Mouse (Mus musculus) induced T-regulatory cell, adult 2 months (primary cell): Measurements from ENCODE around the gene Syngr1.

Source experiments
- DNase-seq: peaks from one replicate; pipeline ENCODE4 v3.0.0-alpha.2; 2012; ENCODE audit warnings: low read depth

Gene Syngr1

DNA sequence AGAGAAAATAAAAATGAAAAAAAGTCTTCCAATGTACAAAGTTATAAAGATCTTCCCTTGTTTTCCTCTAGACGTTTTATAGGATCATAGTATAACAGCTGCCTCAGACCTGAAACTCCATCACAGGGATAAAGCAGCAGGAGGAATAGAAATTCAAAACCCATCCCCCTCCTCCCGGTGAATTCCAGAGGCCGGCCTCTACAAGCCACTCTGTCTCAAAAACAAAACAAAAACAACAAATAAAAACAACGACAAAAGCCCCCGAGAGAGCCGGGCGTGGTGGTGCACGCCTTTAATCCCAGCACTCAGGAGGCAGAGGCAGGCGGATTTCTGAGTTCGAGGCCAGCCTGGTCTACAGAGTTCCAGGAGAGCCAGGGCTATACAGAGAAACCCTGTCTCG, 979 bp upstream of the Syngr1 start:
- no peak for DNase-seq

DNA sequence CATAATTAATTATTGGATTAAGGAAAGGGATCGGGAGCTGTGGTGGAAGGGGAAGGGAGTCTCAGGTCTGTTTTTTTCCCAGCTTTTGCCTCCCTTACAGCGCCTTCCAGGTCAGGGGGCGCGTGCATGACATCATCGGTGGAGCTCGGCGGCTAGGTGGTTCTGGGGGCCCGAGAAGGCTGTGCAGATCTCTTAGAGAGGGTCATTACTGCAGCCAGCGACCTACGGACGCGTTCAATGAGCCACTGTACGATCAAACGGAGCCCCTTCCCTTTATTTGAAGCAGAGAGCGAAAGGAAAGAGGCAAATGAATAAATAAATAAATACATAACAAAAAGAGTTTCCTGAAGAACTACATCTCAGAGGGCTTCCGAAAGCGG, 403 bp upstream of the Syngr1 start:
- DNase-seq = no peak

DNA sequence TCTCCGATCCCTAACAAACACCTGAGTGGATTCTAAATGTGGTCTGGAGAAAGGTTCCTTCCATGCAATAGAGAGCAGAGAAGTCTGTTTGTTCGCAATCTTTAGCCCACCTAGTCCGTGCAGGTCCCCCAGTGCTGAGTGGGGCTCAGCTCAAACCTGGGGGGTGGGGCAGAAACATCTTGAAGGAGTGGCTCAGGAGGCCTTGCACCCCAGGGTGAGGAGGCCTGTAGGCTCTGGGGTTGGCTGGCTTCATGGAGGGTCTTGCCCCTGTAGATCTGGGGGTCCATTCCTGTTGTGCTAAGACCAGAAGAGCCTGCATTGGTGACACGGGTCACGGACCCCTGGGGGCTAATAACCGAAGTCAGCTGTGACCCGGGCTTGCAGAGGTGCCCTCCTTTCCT, 907 bp downstream of the Syngr1 start:
- DNase-seq = no peak

- no peak for DNase-seq
Measured at GRCm38 (mm10) chr15:80092599-80092998, 1.5 kb downstream of the Syngr1 start.

DNA sequence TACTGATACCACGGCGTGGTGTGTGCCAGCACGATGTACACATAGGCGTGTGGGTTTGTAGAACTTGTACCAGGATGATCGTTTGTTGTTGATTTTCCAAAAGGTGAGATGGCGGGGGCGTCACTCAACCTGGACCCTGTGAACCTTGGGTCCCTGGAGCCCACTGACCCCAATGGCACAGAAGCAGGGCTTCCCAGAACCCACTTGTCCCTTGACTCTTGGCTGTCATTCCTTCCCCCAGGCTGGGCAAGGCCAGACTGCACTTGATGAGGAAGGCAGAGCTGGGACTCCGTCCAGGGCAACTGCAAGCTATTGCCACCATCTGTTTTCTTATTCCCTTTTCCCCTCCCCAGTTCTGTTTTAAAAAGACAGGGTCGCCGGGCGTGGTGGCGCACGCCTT, 3.1 kb downstream of the Syngr1 start:
- no peak for DNase-seq

- no peak for DNase-seq
Measured at GRCm38 (mm10) chr15:80095596-80095995, 4.5 kb downstream of the Syngr1 start.

- no peak for DNase-seq
Measured at GRCm38 (mm10) chr15:80096406-80096805, 5.3 kb downstream of the Syngr1 start.

DNA sequence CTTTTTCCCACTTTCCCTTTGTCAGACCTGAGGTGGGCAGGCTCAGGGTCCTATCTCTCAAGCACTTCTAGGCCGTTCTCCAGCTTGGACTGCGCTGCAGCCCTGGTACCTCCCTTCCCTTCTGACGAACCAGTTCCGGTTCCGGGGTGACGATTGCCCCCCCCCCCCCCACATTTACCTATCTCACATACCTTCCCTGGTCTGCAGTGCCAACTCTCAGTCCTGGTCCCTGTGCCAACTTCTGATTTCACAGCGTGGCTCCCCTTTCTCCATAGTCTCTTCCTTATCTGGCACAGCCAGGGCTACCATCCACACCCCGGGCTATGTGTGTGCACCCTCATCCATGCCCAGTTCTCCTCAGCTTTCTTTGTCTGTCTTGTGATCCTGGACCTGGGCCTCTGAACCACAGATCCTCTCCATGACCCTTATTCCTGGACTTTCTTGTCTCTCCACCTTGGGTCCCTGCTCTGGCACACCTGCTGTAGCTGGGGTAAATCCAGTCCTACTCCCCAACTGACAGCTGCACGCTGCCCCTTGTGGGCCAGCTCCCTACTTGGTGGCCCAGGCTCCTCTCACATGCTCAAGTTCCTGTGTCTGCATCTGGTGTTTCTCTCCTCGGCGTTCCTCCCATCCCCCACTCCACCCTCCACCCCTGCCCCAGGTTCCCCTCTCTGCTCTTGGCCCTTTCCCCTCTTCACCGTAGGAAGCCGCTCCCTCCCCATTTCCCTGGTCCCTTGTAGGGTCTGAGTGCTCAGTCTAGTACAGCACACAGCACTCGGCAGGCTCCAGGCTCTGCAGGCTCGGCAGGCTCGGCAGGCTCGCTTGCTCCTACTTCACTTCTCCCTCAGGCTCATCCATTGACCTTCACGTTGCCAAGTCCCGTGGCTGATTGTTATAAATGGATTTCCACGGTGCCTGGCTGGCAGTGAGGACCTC, 6.1 kb downstream of the Syngr1 start:
- peak; percentile 41 for DNase-seq

DNA sequence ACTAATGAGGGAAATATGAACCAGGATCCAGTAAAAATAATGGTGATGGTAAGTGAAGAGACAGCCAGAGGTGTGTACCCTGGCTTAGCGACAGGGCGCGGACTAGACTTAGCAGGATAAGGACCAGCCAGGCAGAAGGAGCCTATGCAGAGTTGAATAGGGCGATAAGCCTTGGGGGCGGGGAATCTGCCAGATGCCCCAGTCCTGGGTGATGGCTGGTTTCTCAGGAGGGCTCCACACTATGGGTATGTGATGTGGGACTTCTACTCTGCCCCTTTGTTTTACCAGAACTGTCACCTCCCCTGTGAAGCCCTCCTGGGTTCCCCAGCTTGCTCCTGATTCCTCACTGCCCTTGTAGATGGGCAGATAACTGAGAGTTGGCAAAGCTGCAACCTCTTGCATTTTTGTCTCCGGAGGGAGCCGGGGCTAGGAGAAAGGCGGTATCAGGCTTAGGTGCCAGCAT, 6.9 kb downstream of the Syngr1 start:
- no peak for DNase-seq

DNA sequence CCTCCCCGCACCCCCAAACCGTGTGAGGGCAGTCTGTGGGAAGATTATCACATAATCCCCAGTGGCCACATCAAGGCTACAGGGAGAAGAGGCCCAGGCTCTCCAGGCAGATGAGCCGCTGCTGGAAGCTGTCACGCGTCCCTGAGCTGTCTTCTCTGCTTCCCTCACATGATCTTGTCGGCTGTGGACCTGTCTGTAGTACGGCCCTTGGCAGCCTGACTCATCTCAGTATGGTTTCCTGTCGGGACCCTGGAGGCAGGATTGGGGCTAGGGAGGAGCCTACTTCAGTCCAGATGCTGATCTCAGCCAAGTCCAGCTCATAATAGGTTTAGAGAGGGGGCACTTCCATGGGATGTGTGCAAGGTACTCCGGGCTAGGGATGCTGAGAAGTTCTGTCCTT, 7.7 kb downstream of the Syngr1 start:
- DNase-seq = no peak

DNA sequence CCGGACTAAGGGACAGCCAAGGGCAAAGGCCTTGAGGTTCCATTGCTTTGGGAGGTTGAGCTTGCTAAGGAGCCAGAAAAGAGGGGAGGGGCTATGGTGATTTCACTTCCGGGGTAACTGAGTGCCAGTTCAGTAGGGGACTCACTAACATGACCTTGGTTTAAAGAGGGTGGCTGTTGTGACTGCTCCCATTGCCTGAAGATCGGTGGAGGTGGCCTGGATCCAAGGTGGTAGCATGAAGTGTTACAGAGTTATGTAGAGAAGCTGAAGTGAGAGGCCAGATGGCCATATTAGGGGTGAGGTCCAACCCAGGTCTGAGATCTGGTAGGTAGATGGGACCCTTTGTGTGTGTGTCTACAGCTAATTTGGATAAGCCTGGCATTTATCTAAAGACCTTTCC, 8.3 kb downstream of the Syngr1 start:
- DNase-seq = no peak

GRCm38 (mm10) chr15:80100196-80100595, 9.1 kb downstream of the Syngr1 start:
- DNase-seq = no peak

DNA sequence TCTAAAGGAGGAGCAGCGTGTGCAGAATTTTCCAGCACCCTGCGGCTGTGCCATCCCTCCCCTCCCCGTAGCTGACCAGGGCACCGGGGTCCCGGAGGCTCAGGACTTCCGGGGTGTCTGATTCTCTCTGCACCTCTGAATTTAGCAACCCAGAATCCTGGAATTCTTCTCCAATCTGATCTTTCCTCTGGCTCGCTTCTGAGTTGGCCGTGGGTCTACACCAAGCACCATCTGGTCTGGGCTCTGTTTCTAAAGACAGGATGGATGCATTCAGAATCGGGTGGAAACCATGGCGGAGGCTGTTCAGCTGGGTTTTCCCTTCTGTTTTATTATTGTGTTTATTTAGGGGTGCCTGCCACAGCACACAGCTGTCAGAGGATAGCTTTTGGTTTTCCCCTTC, 9.7 kb downstream of the Syngr1 start:
- no peak for DNase-seq

GRCm38 (mm10) chr15:80101503-80101902, 10.4 kb downstream of the Syngr1 start:
- no peak for DNase-seq

DNA sequence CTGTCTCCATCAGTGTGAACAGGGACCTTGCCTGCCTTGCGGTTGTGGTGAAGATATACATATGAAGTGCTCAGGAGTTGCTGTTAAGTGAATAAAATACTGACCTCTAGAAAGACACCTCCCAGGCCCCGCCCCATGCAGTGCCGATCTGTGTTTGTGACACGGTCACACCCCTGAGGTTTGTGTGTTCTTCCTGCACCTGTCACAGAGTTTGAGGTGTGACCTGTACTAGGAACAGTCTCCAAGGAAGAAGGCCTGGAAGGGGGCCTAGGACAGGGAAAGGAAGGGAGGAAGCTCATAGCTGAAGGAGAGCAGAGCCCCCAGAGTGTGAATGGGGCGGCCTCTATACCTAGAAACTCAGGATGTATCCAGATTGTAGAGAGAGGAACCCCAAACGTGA, 11.4 kb downstream of the Syngr1 start:
- DNase-seq = no peak

- DNase-seq = no peak
Measured at GRCm38 (mm10) chr15:80105490-80106410, 14.6 kb downstream of the Syngr1 start.

- no peak for DNase-seq
Measured at GRCm38 (mm10) chr15:80107143-80107542, 16.0 kb downstream of the Syngr1 start.

- no peak for DNase-seq
Measured at GRCm38 (mm10) chr15:80107575-80107974, 16.4 kb downstream of the Syngr1 start.

DNA sequence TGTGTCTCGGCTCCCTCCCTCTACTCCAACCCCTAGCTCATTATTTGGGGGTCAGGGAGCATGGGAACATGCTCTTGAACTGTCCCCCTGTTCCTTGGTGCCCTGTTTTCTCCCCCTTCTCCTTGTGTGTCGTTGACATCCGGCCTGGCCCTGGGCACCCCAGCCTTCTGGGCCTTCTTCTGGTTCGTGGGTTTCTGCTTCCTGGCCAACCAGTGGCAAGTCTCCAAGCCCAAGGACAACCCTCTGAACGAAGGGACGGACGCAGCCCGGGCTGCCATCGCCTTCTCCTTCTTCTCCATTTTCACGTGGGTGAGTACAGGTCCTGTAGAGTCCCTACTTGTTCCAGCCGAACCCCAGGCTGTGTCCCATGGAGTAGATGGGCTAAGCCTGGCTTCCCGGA, 20.3 kb downstream of the Syngr1 start:
- no peak for DNase-seq

- DNase-seq = peak; percentile 64
Measured at GRCm38 (mm10) chr15:80112499-80112898, 21.4 kb downstream of the Syngr1 start.

DNA sequence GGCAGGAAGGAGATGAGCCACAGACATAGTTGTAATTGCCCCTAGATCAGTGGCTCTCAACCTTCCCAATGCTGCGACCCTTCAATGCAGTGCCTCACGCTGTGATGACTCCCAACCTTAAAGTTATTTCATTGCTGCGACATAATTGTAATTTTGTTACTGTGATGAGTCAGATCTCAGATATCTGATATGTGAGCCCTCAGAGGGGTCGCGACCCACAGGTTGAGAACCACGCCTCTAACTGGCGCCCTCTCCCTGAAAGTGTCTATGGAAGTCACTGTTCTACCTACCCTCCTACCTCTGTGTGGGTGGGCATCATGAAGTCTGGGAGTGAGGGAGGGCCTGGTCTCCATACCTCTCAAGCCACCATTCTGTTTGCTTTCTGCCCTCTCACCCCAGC, 23.3 kb downstream of the Syngr1 start:
- no peak for DNase-seq

- no peak for DNase-seq
Measured at GRCm38 (mm10) chr15:80115256-80115655, 24.1 kb downstream of the Syngr1 start.
